Mouse (Mus musculus) neural tube, embryonic 14.5 days (tissue): ENCODE measurements around the gene Zfp276. TPM values are rescaled to one million over a fixed set of nuclear protein-coding genes. Genes with fewer than 3 reads are reported as not detected.
"Not testable (repeated sequence)": the region's sequence is repeated elsewhere in the genome, so short reads cannot be mapped to it uniquely, and the experiment has no call there.

Experiments
- ATAC-seq: fragments of 200-750 bp; cut with Nextera tagmentation; 2 replicates; pipeline ENCODE4 v1.8.0; 2017; ENCODE audit warnings: low read depth, mild to moderate bottlenecking, moderate TSS enrichment, moderate library complexity
- H3K27ac ChIP-seq: fragments of 300-500 bp; sonication (generic); 2 replicates; pipeline ENCODE4 v1.5.1; 2014; ENCODE audit warnings: low read depth, mild to moderate bottlenecking, control low read depth, low read length, moderate library complexity, mixed read lengths
- H3K27me3 ChIP-seq: fragments of 300-500 bp; sonication (generic); 2 replicates; pipeline ENCODE4 v1.6.1; 2014; ENCODE audit warnings: low read length; ENCODE audit not compliant: control insufficient read depth, insufficient read depth
- H3K36me3 ChIP-seq: fragments of 300-500 bp; sonication (generic); 2 replicates; pipeline ENCODE4 v1.6.1; 2014; ENCODE audit warnings: low read length, mixed read lengths; ENCODE audit not compliant: control insufficient read depth, insufficient read depth
- H3K4me1 ChIP-seq: fragments of 300-500 bp; sonication (generic); 2 replicates; pipeline ENCODE4 v1.6.1; 2014; ENCODE audit warnings: low read length; ENCODE audit not compliant: control insufficient read depth, insufficient read depth
- H3K4me2 ChIP-seq: fragments of 300-500 bp; sonication (generic); 2 replicates; pipeline ENCODE4 v1.6.1; 2014; ENCODE audit warnings: mild to moderate bottlenecking, low read depth, low read length, control low read depth
- H3K4me3 ChIP-seq: fragments of 300-500 bp; sonication (generic); 2 replicates; pipeline ENCODE4 v1.5.1; 2014; ENCODE audit warnings: low read depth, low read length, control low read depth, mixed read lengths
- H3K9ac ChIP-seq: fragments of 300-500 bp; sonication (generic); replicated peaks from 2 replicates; pipeline ENCODE4 v1.6.1; 2014; ENCODE audit warnings: low read depth, mild to moderate bottlenecking, control low read depth, low read length, mixed read lengths
- H3K9me3 ChIP-seq: fragments of 300-500 bp; sonication (generic); 2 replicates; pipeline ENCODE4 v1.6.1; 2016; ENCODE audit warnings: low read length; ENCODE audit not compliant: control insufficient read depth
- WGBS: fragments of 180-500 bp; shearing (Covaris S2); extraction: QIAGEN DNeasy Blood & Tissue Kit; methylation state at CpG from one replicate; pipeline ENCODE4 v1.1.7; 2014; 5-methylcytosine and 5-hydroxymethylcytosine counted together
- polyA plus RNA-seq: library from polyadenylated mRNA; unstranded; fragments of >200 nt; fragmentation: Nextera tagmentation; extraction: Ambion mirVana; gene quantifications from 2 replicates; pipeline ENCODE4 v1.2.1, GENCODE M21; 2014

Gene Zfp276
- polyA plus RNA-seq, 1 experiment from 2014 or later, result 17.1 TPM

GRCm38 (mm10) chr8:123278445-123278844, 24.4 kb downstream of the Zfp276 start:
- Histone ChIP-seq H3K9ac (no peak overlapping the region), H3K36me3 (no peaks in the 10 kb centered on the region), H3K4me3 (no peak overlapping the region), H3K4me1 (no peaks in the 10 kb centered on the region), H3K4me2 (no peak overlapping the region), H3K27me3 (no peaks in the 10 kb centered on the region), H3K9me3 (no peaks in the 10 kb centered on the region), H3K27ac (no peak overlapping the region)
- 79% methylated on average over 7 of the region's 7 CpGs for WGBS
- no peak for ATAC-seq

- Histone ChIP-seq H3K4me3 (no peak overlapping the region), H3K9me3 (no peaks in the 10 kb centered on the region), H3K4me1 (no peaks in the 10 kb centered on the region), H3K27ac (no peak overlapping the region), H3K9ac (no peak overlapping the region), H3K27me3 (no peaks in the 10 kb centered on the region), H3K36me3 (no peaks in the 10 kb centered on the region), H3K4me2 (no peak overlapping the region)
- no peak for ATAC-seq
- WGBS, result 94% methylated on average over 4 of the region's 4 CpGs
Measured at GRCm38 (mm10) chr8:123279828-123280227, 25.8 kb downstream of the Zfp276 start.

- Histone ChIP-seq H3K36me3 (no peaks in the 10 kb centered on the region), H3K4me1 (no peaks in the 10 kb centered on the region), H3K27me3 (no peaks in the 10 kb centered on the region), H3K4me2 (no peak overlapping the region), H3K9ac (no peak overlapping the region), H3K4me3 (no peak overlapping the region), H3K27ac (no peak overlapping the region), H3K9me3 (no peaks in the 10 kb centered on the region)
- no peak for ATAC-seq
- 87% methylated on average over 13 of the region's 13 CpGs for WGBS
Measured at GRCm38 (mm10) chr8:123280302-123281094, 26.5 kb downstream of the Zfp276 start.

GRCm38 (mm10) chr8:123282994-123283393, 29.0 kb downstream of the Zfp276 start:
- not testable (repeated sequence) for H3K4me1 ChIP-seq, H3K36me3 ChIP-seq, H3K9me3 ChIP-seq, H3K9ac ChIP-seq, H3K27me3 ChIP-seq, ATAC-seq, H3K4me3 ChIP-seq, H3K27ac ChIP-seq, H3K4me2 ChIP-seq
- WGBS, result 89% methylated on average over 5 of the region's 6 CpGs

- H3K27me3 ChIP-seq, result no peaks in the 10 kb centered on the region
- no peak overlapping the region for H3K27ac ChIP-seq
- H3K36me3 ChIP-seq, result no peaks in the 10 kb centered on the region
- WGBS, result 91% methylated on average over 7 of the region's 7 CpGs
- no peak overlapping the region for H3K4me2 ChIP-seq
- no peak overlapping the region for H3K9ac ChIP-seq
- no peaks in the 10 kb centered on the region for H3K4me1 ChIP-seq
- H3K4me3 ChIP-seq, result no peak overlapping the region
- ATAC-seq, result no peak
- H3K9me3 ChIP-seq, result no peaks in the 10 kb centered on the region
Measured at GRCm38 (mm10) chr8:123283991-123284390, 30.0 kb downstream of the Zfp276 start.

- Histone ChIP-seq H3K27ac (no peak overlapping the region), H3K4me3 (no peak overlapping the region), H3K9ac (no peak overlapping the region), H3K9me3 (no peaks in the 10 kb centered on the region), H3K27me3 (no peaks in the 10 kb centered on the region), H3K36me3 (no peaks in the 10 kb centered on the region), H3K4me1 (no peaks in the 10 kb centered on the region), H3K4me2 (no peak overlapping the region)
- no peak for ATAC-seq
- WGBS, result 93% methylated on average over 5 of the region's 5 CpGs
Measured at GRCm38 (mm10) chr8:123284493-123284892, 30.5 kb downstream of the Zfp276 start.

- 97% methylated on average over 17 of the region's 17 CpGs for WGBS
- ATAC-seq, result no peak
- H3K4me2 ChIP-seq, result no peak overlapping the region
- H3K9ac ChIP-seq, result no peak overlapping the region
- no peak overlapping the region for H3K27ac ChIP-seq
- H3K4me3 ChIP-seq, result no peak overlapping the region
- H3K4me1 ChIP-seq, result no peaks in the 10 kb centered on the region
- no peaks in the 10 kb centered on the region for H3K36me3 ChIP-seq
- no peaks in the 10 kb centered on the region for H3K9me3 ChIP-seq
- no peaks in the 10 kb centered on the region for H3K27me3 ChIP-seq
Measured at GRCm38 (mm10) chr8:123287362-123287761, 33.4 kb downstream of the Zfp276 start.

- Histone ChIP-seq H3K27me3 (no peaks in the 10 kb centered on the region), H3K9ac (no peak overlapping the region), H3K4me3 (no peak overlapping the region), H3K27ac (no peak overlapping the region), H3K4me2 (no peak overlapping the region), H3K9me3 (no peaks in the 10 kb centered on the region), H3K4me1 (no peaks in the 10 kb centered on the region), H3K36me3 (no peaks in the 10 kb centered on the region)
- WGBS, result 74% methylated on average over 4 of the region's 4 CpGs
- no peak for ATAC-seq
Measured at GRCm38 (mm10) chr8:123290166-123290565, 36.2 kb downstream of the Zfp276 start.

GRCm38 (mm10) chr8:123290679-123291078, 36.7 kb downstream of the Zfp276 start:
- no peak overlapping the region for H3K4me2 ChIP-seq
- ATAC-seq, result no peak
- 95% methylated on average over 8 of the region's 8 CpGs for WGBS
- H3K36me3 ChIP-seq, result no peaks in the 10 kb centered on the region
- no peak overlapping the region for H3K9ac ChIP-seq
- H3K4me3 ChIP-seq, result no peak overlapping the region
- no peaks in the 10 kb centered on the region for H3K27me3 ChIP-seq
- H3K4me1 ChIP-seq, result no peaks in the 10 kb centered on the region
- no peak overlapping the region for H3K27ac ChIP-seq
- H3K9me3 ChIP-seq, result no peaks in the 10 kb centered on the region
